Mouse (Mus musculus): Measurements from ENCODE around the gene Elovl4.

The Elovl4 gene

GRCm38 (mm10) chr9:83805977-83806815 lies at the start of gene Elovl4:
TSS of gene Elovl4 (minus strand) at chr9:83806277.
- peak; percentile 75 for DNase-seq (ENCODE audit: low read depth, low spot score)

GRCm38 (mm10) chr9:83852464-83852863 lies 46.4 kb upstream of the Elovl4 start:
- DNase-seq (ENCODE audit: low read depth, low spot score): peak; percentile 40

- DNase-seq (ENCODE audit: low read depth, low spot score): no peak
Measured at GRCm38 (mm10) chr9:83834748-83835313, 28.8 kb upstream of the Elovl4 start.

GRCm38 (mm10) chr9:83833811-83834747 lies 28.0 kb upstream of the Elovl4 start, which contains the start of gene Ttk:
TSS of gene Ttk (plus strand) at chr9:83834689.
- peak; percentile 97 for DNase-seq (ENCODE audit: low read depth, low spot score)

- DNase-seq (ENCODE audit: low read depth, low spot score): no peak
Measured at GRCm38 (mm10) chr9:83831152-83831551, 25.1 kb upstream of the Elovl4 start.

GRCm38 (mm10) chr9:83829896-83830295 lies 23.8 kb upstream of the Elovl4 start:
- no peak for DNase-seq (ENCODE audit: low read depth, low spot score)

GRCm38 (mm10) chr9:83822925-83823324 lies 16.8 kb upstream of the Elovl4 start:
- no peak for DNase-seq (ENCODE audit: low read depth, low spot score)

GRCm38 (mm10) chr9:83820976-83821375 lies 14.9 kb upstream of the Elovl4 start:
- no peak for DNase-seq (ENCODE audit: low read depth, low spot score)

GRCm38 (mm10) chr9:83819188-83819587 lies 13.1 kb upstream of the Elovl4 start:
- DNase-seq (ENCODE audit: low read depth, low spot score): no peak

GRCm38 (mm10) chr9:83807562-83807961 lies 1.5 kb upstream of the Elovl4 start:
- peak; percentile 57 for DNase-seq (ENCODE audit: low read depth, low spot score)

GRCm38 (mm10) chr9:83805164-83805976 lies 707 bp downstream of the Elovl4 start:
- peak; percentile 55 for DNase-seq (ENCODE audit: low read depth, low spot score)

GRCm38 (mm10) chr9:83804341-83804740 lies 1.7 kb downstream of the Elovl4 start:
- DNase-seq (ENCODE audit: low read depth, low spot score): peak; percentile 18

- DNase-seq (ENCODE audit: low read depth, low spot score): no peak
Measured at GRCm38 (mm10) chr9:83797898-83798297, 8.2 kb downstream of the Elovl4 start.

- no peak for DNase-seq (ENCODE audit: low read depth, low spot score)
Measured at GRCm38 (mm10) chr9:83796875-83797274, 9.2 kb downstream of the Elovl4 start.

GRCm38 (mm10) chr9:83789326-83789725 lies 16.8 kb downstream of the Elovl4 start:
- DNase-seq (ENCODE audit: low read depth, low spot score): no peak

- DNase-seq (ENCODE audit: low read depth, low spot score): no peak
Measured at GRCm38 (mm10) chr9:83785501-83785900, 20.6 kb downstream of the Elovl4 start.

- no peak for DNase-seq (ENCODE audit: low read depth, low spot score)
Measured at GRCm38 (mm10) chr9:83778317-83778960, 27.6 kb downstream of the Elovl4 start.

GRCm38 (mm10) chr9:83761318-83761717 lies 44.8 kb downstream of the Elovl4 start:
- no peak for DNase-seq (ENCODE audit: low read depth, low spot score)

GRCm38 (mm10) chr9:83731877-83732276 lies 74.2 kb downstream of the Elovl4 start:
- DNase-seq (ENCODE audit: low read depth, low spot score): no peak

GRCm38 (mm10) chr9:83730836-83731235 lies 75.2 kb downstream of the Elovl4 start:
- DNase-seq (ENCODE audit: low read depth, low spot score): no peak
